Mouse (Mus musculus) small intestine, adult 2 months (tissue): ENCODE data around the gene Prkaa2.

Experiments
- CTCF ChIP-seq: fragments of 200-500 bp; IDR thresholded peaks from 2 replicates; pipeline ENCODE4 v1.5.1; 2012; ENCODE audit warnings: low read depth, mild to moderate bottlenecking, control low read depth, inconsistent platforms, low read length, moderate library complexity, mixed read lengths; ENCODE audit not compliant: insufficient replicate concordance, insufficient read length; ENCODE audit errors: extremely low read depth
- POLR2A ChIP-seq: fragments of 200-500 bp; IDR thresholded peaks from 2 replicates; pipeline ENCODE4 v1.6.1; 2012; ENCODE audit warnings: low read depth, mild to moderate bottlenecking, control low read depth, inconsistent platforms, low read length, moderate library complexity

DNA sequence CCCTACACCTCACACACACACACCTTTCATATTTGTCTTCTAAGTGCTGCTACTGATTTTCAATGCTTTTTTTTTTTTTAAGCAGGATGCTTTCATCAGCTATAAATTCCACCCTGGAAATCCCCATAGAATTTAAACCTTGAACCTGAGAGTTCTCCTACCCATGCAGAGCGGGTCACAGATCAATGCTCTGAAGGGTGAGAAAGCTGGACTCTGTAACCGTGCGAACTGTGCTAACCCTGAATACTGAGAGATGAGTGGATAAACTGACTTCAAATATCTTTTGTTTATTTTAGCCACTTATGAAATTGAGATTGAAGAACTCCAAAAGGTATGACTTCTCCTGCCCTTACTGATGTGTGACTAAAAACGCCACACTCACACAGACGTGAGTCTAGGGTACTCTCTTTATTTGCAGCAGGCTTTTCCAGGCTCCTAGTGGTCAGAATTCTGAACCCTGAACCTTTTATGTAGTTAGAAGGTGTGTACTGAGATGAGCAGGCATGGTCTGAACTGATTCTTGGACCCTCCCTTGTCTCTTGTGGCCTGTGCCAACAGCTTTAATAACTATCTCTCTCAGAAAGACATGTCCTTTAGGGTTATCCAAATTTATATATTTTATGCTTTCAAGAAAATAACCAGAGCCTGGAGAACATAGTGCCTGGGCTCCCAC lies 123.6 kb downstream of the Prkaa2 start:
- TF ChIP-seq POLR2A (no peak), CTCF (no peak)
